Mouse (Mus musculus) hindbrain, postnatal 0 days (tissue): ENCODE results near the gene Nktr. TPM values are rescaled to one million over a fixed set of nuclear protein-coding genes. Genes with fewer than 3 reads are reported as not detected.

ENCODE experiments used
- ATAC-seq: fragments of 200-750 bp; cut with Nextera tagmentation; 2 replicates; pipeline ENCODE4 v1.8.0; 2017; ENCODE audit warnings: mild to moderate bottlenecking, moderate TSS enrichment, moderate library complexity
- DNase-seq: peaks from one replicate; pipeline ENCODE4 v3.0.0-alpha.2; 2015; ENCODE audit warnings: low spot score
- H3K27ac ChIP-seq: fragments of 300-500 bp; sonication (generic); 2 replicates; pipeline ENCODE4 v1.5.1; 2014; ENCODE audit warnings: mild to moderate bottlenecking
- H3K27me3 ChIP-seq: fragments of 300-500 bp; sonication (generic); 2 replicates; pipeline ENCODE4 v1.6.1; 2014; ENCODE audit warnings: low read length, mixed read lengths; ENCODE audit not compliant: insufficient read depth
- H3K36me3 ChIP-seq: fragments of 300-500 bp; sonication (generic); 2 replicates; pipeline ENCODE4 v1.6.1; 2014; ENCODE audit warnings: low read length, mixed read lengths; ENCODE audit not compliant: insufficient read depth
- H3K4me1 ChIP-seq: fragments of 300-500 bp; sonication (generic); 2 replicates; pipeline ENCODE4 v1.6.1; 2014; ENCODE audit warnings: antibody characterized with exemption, low read length, mixed read lengths; ENCODE audit not compliant: insufficient read depth
- H3K4me2 ChIP-seq: fragments of 300-500 bp; sonication (generic); 2 replicates; pipeline ENCODE4 v1.6.1; 2014; ENCODE audit warnings: low read depth, mild to moderate bottlenecking, low read length, moderate library complexity, mixed read lengths
- H3K4me3 ChIP-seq: fragments of 300-500 bp; sonication (generic); 2 replicates; pipeline ENCODE4 v1.5.1; 2014; ENCODE audit warnings: low read length
- H3K9ac ChIP-seq: fragments of 300-500 bp; sonication (generic); replicated peaks from 2 replicates; pipeline ENCODE4 v1.6.1; 2014; ENCODE audit warnings: mild to moderate bottlenecking, low read length, moderate library complexity, mixed read lengths
- H3K9me3 ChIP-seq: fragments of 300-500 bp; sonication (generic); 2 replicates; pipeline ENCODE4 v1.6.1; 2016; ENCODE audit warnings: low read length, mixed read lengths
- CTCF ChIP-seq: IDR thresholded peaks from 2 replicates; pipeline ENCODE4 v1.5.1; 2016; ENCODE audit warnings: antibody characterized with exemption, control low read depth, low read depth
- WGBS: fragments of 180-500 bp; shearing (Covaris S2); extraction: QIAGEN DNeasy Blood & Tissue Kit; methylation state at CpG from one replicate; pipeline ENCODE4 v1.1.7; 2014; 5-methylcytosine and 5-hydroxymethylcytosine counted together
- polyA plus RNA-seq: library from polyadenylated mRNA; unstranded; fragments of >200 nt; fragmentation: Nextera tagmentation; extraction: Ambion mirVana; gene quantifications from 2 replicates; pipeline ENCODE4 v1.2.1, GENCODE M21; 2015
- total RNA-seq: library from RNA; depleted of rRNA; stranded (reverse); fragments of >200 nt; gene quantifications from 2 replicates; pipeline ENCODE4 v1.2.3, GENCODE M21; 2014; rRNA removed

Gene Nktr
- total and polyA plus RNA-seq, 2 experiments from 2014 or later = 50.4 to 76.6 TPM

- Histone ChIP-seq H3K36me3 (no peaks in the 10 kb centered on the region), H3K4me1 (peaks cover 6% of the 10 kb centered on the region; the same call in 1 of the 2 replicates), H3K4me2 (no peak overlapping the region), H3K27ac (no peak overlapping the region), H3K27me3 (no peaks in the 10 kb centered on the region), H3K4me3 (no peak overlapping the region), H3K9me3 (no peaks in the 10 kb centered on the region), H3K9ac (no peak overlapping the region)
- no peak for TF ChIP-seq CTCF
- 39% methylated on average over 6 of the region's 6 CpGs for WGBS
- ATAC-seq (no peak), DNase-seq (no peak)
Observed at GRCm38 (mm10) chr9:121798887-121799520, 80.0 kb downstream of the Nktr start.

GRCm38 (mm10) chr9:121802747-121803146 is 83.8 kb downstream of the Nktr start:
- H3K36me3 ChIP-seq = no peaks in the 10 kb centered on the region
- H3K9me3 ChIP-seq = no peaks in the 10 kb centered on the region
- DNase-seq (no peak), ATAC-seq (no peak)
- no peak overlapping the region for H3K9ac ChIP-seq
- H3K27me3 ChIP-seq = no peaks in the 10 kb centered on the region
- H3K4me2 ChIP-seq = no peak overlapping the region
- no peaks in the 10 kb centered on the region for H3K4me1 ChIP-seq
- TF ChIP-seq CTCF = no peak
- no peak overlapping the region for H3K27ac ChIP-seq
- 77% methylated on average over 7 of the region's 7 CpGs for WGBS
- no peak overlapping the region for H3K4me3 ChIP-seq

Other genes with a start within 250 kb of the Nktr start
- 121 and 143 TPM in 2 replicates for gene Cck, start 223.5 kb upstream of the Nktr start, total RNA-seq
- gene Cck, start 223.5 kb upstream of the Nktr start, polyA plus RNA-seq = 77.3 and 84.8 TPM in 2 replicates
- gene Lyzl4, start 77.1 kb upstream of the Nktr start, total RNA-seq = not detected in 2 replicates
- gene Lyzl4, start 77.1 kb upstream of the Nktr start, polyA plus RNA-seq = 0.23 and 0.46 TPM in 2 replicates
- 1.3 and 1.4 TPM in 2 replicates for gene Vipr1, start 76.5 kb upstream of the Nktr start, total RNA-seq
- gene Vipr1, start 76.5 kb upstream of the Nktr start, polyA plus RNA-seq = 0.38 and 0.51 TPM in 2 replicates
- gene Sec22c, start 13.7 kb upstream of the Nktr start, total RNA-seq = 19.0 and 25.2 TPM in 2 replicates
- 26.2 and 28.6 TPM in 2 replicates for gene Sec22c, start 13.7 kb upstream of the Nktr start, polyA plus RNA-seq
- gene Ss18l2, start 8.8 kb upstream of the Nktr start, total RNA-seq = 62.4 and 62.6 TPM in 2 replicates
- 231 and 246 TPM in 2 replicates for gene Ss18l2, start 8.8 kb upstream of the Nktr start, polyA plus RNA-seq
- gene Zfp651, start 40.2 kb downstream of the Nktr start, total RNA-seq = 62.3 and 70.1 TPM in 2 replicates
- gene Zfp651, start 40.2 kb downstream of the Nktr start, polyA plus RNA-seq = 23.6 and 25.5 TPM in 2 replicates
- 2.1 and 4.1 TPM in 2 replicates for gene Klhl40, start 58.4 kb downstream of the Nktr start, total RNA-seq
- gene Klhl40, start 58.4 kb downstream of the Nktr start, polyA plus RNA-seq = 2.3 and 2.4 TPM in 2 replicates
- 1.2 and 1.8 TPM in 2 replicates for gene Hhatl, start 73.3 kb downstream of the Nktr start, total RNA-seq
- 0.78 and 0.85 TPM in 2 replicates for gene Hhatl, start 73.3 kb downstream of the Nktr start, polyA plus RNA-seq
- gene Ccdc13, start 120.3 kb downstream of the Nktr start, total RNA-seq = 3.7 and 5.6 TPM in 2 replicates
- gene Ccdc13, start 120.3 kb downstream of the Nktr start, polyA plus RNA-seq = 3.3 and 4.0 TPM in 2 replicates
- gene Higd1a, start 139.2 kb downstream of the Nktr start, total RNA-seq = 27.2 and 36.9 TPM in 2 replicates
- 191 and 197 TPM in 2 replicates for gene Higd1a, start 139.2 kb downstream of the Nktr start, polyA plus RNA-seq
- gene Ackr2, start 179.2 kb downstream of the Nktr start, total RNA-seq = 1.0 and 5.1 TPM in 2 replicates
- gene Ackr2, start 179.2 kb downstream of the Nktr start, polyA plus RNA-seq = 0.93 and 1.0 TPM in 2 replicates
- not detected in 2 replicates for gene Cyp8b1, start 197.1 kb downstream of the Nktr start, total RNA-seq
- not detected in 2 replicates for gene Cyp8b1, start 197.1 kb downstream of the Nktr start, polyA plus RNA-seq
- gene Fam198a, start 231.8 kb downstream of the Nktr start, total RNA-seq = 5.8 and 7.5 TPM in 2 replicates
- gene Fam198a, start 231.8 kb downstream of the Nktr start, polyA plus RNA-seq = 2.1 TPM in 2 replicates